ENCODE assay signal across 8 mouse cellular contexts in genomic region chr9:69398453-69398850, GRCm38 (mm10). TPM values are rescaled to one million over a fixed set of nuclear protein-coding genes. Genes with fewer than 3 reads are reported as not detected.
A peak's percentile ranks its signal among the peaks of the same experiment; 100 is the strongest.
DNase-seq lines count a peak whose midpoint lies in the region; ATAC-seq lines count a peak whose summit lies in the region.

No protein-coding gene starts in this region.

- peak overlapping the region; percentile 90 for H3K9ac ChIP-seq in kidney, embryonic 16.5 days (replicated peaks; ENCODE audit: low read length)
- peak overlapping the region; percentile 95 for H3K9ac ChIP-seq in hindbrain, embryonic 16.5 days (ENCODE audit: low read depth, low read length)
- H3K9ac ChIP-seq in midbrain, embryonic 14.5 days (replicated peaks; ENCODE audit: low read length) = peak overlapping the region; percentile 80

- 9% methylated on average over 10 of the region's 10 CpGs for WGBS in kidney, embryonic 16.5 days
- WGBS in hindbrain, embryonic 16.5 days = 16% methylated on average over 10 of the region's 10 CpGs
- WGBS in midbrain, embryonic 14.5 days = 20% methylated on average over 10 of the region's 10 CpGs

- H3K4me1 ChIP-seq in kidney, embryonic 16.5 days (ENCODE audit: insufficient read depth, low read length) = peaks cover 8% of the 10 kb centered on the region; the same call in 1 of the 2 replicates
- H3K4me1 ChIP-seq in hindbrain, embryonic 16.5 days (ENCODE audit: control insufficient read depth, insufficient read depth, low read depth, low read length) = peaks cover 9% of the 10 kb centered on the region
- peaks cover 9% of the 10 kb centered on the region for H3K4me1 ChIP-seq in midbrain, embryonic 14.5 days (ENCODE audit: control insufficient read depth, insufficient read depth, low read length)

- H3K9me3 ChIP-seq in kidney, embryonic 16.5 days (ENCODE audit: low read length) = no peaks in the 10 kb centered on the region
- H3K9me3 ChIP-seq in hindbrain, embryonic 16.5 days (ENCODE audit: control insufficient read depth, low read length) = no peaks in the 10 kb centered on the region
- H3K9me3 ChIP-seq in midbrain, embryonic 14.5 days (ENCODE audit: control insufficient read depth, low read length) = no peaks in the 10 kb centered on the region

- no peaks in the 10 kb centered on the region for H3K36me3 ChIP-seq in kidney, embryonic 16.5 days (ENCODE audit: insufficient read depth, low read length)
- H3K36me3 ChIP-seq in hindbrain, embryonic 16.5 days (ENCODE audit: control insufficient read depth, insufficient read depth, low read length) = no peaks in the 10 kb centered on the region
- H3K36me3 ChIP-seq in midbrain, embryonic 14.5 days (ENCODE audit: control insufficient read depth, insufficient read depth, low read length) = no peaks in the 10 kb centered on the region

- no peaks in the 10 kb centered on the region for H3K27me3 ChIP-seq in kidney, embryonic 16.5 days (ENCODE audit: insufficient read depth, low read length)
- H3K27me3 ChIP-seq in hindbrain, embryonic 16.5 days (replicated peaks; ENCODE audit: control insufficient read depth, insufficient read depth, low read length) = no peaks in the 10 kb centered on the region
- no peaks in the 10 kb centered on the region for H3K27me3 ChIP-seq in midbrain, embryonic 14.5 days (ENCODE audit: control insufficient read depth, insufficient read depth, low read length)

- peak overlapping the region; percentile 93 for H3K4me2 ChIP-seq in kidney, embryonic 16.5 days (replicated peaks; ENCODE audit: low read depth, low read length)
- H3K4me2 ChIP-seq in hindbrain, embryonic 16.5 days (ENCODE audit: low read length) = peak overlapping the region; percentile 95
- peak overlapping the region; percentile 86 for H3K4me2 ChIP-seq in midbrain, embryonic 14.5 days (ENCODE audit: low read length)

- no peak for DNase-seq in kidney, postnatal 25 days
- DNase-seq in c-Kit-positive CD71-negative TER-119-negative erythroid progenitor cells, embryonic 14.5 days (ENCODE audit: low read depth) = peak; percentile 16
- DNase-seq in midbrain, embryonic 14.5 days = no peak
- no peak for DNase-seq in right cerebral cortex, postnatal 14 days
- DNase-seq in adrenal gland, adult (ENCODE audit: inconsistent age in 2 of 2, low spot score in 1 of 2) = no peak
- DNase-seq in T-cell, adult 2 months (ENCODE audit: low spot score) = no peak

- H3K27ac ChIP-seq in kidney, embryonic 16.5 days (ENCODE audit: low read length) = peak overlapping the region; percentile 84
- peak overlapping the region; percentile 95 for H3K27ac ChIP-seq in hindbrain, embryonic 16.5 days (ENCODE audit: low read depth, low read length)
- H3K27ac ChIP-seq in midbrain, embryonic 14.5 days (replicated peaks; ENCODE audit: low read depth, low read length) = peak overlapping the region; percentile 89

- peak overlapping the region; percentile 71 for H3K4me3 ChIP-seq in kidney, embryonic 16.5 days (ENCODE audit: low read length)
- peak overlapping the region; percentile 82 for H3K4me3 ChIP-seq in hindbrain, embryonic 16.5 days (ENCODE audit: low read length)
- H3K4me3 ChIP-seq in midbrain, embryonic 14.5 days (replicated peaks; ENCODE audit: low read depth, low read length) = peak overlapping the region; percentile 60

- ATAC-seq in kidney, embryonic 16.5 days (ENCODE audit: low FRiP score, low TSS enrichment) = peak; percentile 46
- ATAC-seq in hindbrain, embryonic 16.5 days = peak; percentile 34
- ATAC-seq in midbrain, embryonic 14.5 days (ENCODE audit: low FRiP score, low TSS enrichment) = no peak; the same call in 1 of the 2 replicates

RNA-seq across cellular contexts. Expression of gene Ice2, which starts 0.7 kb away (rescaled TPM):
- polyA plus RNA-seq in kidney, embryonic 16.5 days (2015; fragmentation: Nextera tagmentation; extraction: Ambion mirVana) = 21.0 and 22.1 TPM in 2 replicates
- polyA plus RNA-seq in hindbrain, embryonic 16.5 days (2015; fragmentation: Nextera tagmentation; extraction: Ambion mirVana) = 8.3 and 9.4 TPM in 2 replicates
- polyA plus RNA-seq in midbrain, embryonic 14.5 days (2014; fragmentation: Nextera tagmentation; extraction: Ambion mirVana) = 10.4 and 12.8 TPM in 2 replicates

RNA-seq across cellular contexts. Expression of gene Anxa2, which starts 55.0 kb away (rescaled TPM):
- 669 and 753 TPM in 2 replicates for polyA plus RNA-seq in kidney, embryonic 16.5 days (2015; fragmentation: Nextera tagmentation; extraction: Ambion mirVana)
- 153 and 199 TPM in 2 replicates for polyA plus RNA-seq in hindbrain, embryonic 16.5 days (2015; fragmentation: Nextera tagmentation; extraction: Ambion mirVana)
- 48.8 and 105 TPM in 2 replicates for polyA plus RNA-seq in midbrain, embryonic 14.5 days (2014; fragmentation: Nextera tagmentation; extraction: Ambion mirVana)
